Mouse (Mus musculus) intestine, embryonic 14.5 days (tissue): Measurements from ENCODE around the gene Clcn5. TPM values are rescaled to one million over a fixed set of nuclear protein-coding genes. Genes with fewer than 3 reads are reported as not detected.

Experiments
- ATAC-seq: fragments of 200-750 bp; cut with Nextera tagmentation; replicated peaks from 2 replicates; pipeline ENCODE4 v1.8.0; 2017; ENCODE audit warnings: low read depth, moderate number of reproducible peaks, moderate TSS enrichment, moderate library complexity; ENCODE audit not compliant: low FRiP score, low TSS enrichment
- DNase-seq: peaks from one replicate; pipeline ENCODE4 v3.0.0-alpha.2; 2018; ENCODE audit warnings: low spot score
- H3K27ac ChIP-seq: fragments of 300-500 bp; sonication (generic); 2 replicates; pipeline ENCODE4 v1.5.1; 2014; ENCODE audit warnings: low read depth, mild to moderate bottlenecking, control low read depth
- H3K27me3 ChIP-seq: fragments of 300-500 bp; sonication (generic); replicated peaks from 2 replicates; pipeline ENCODE4 v1.6.1; 2014; ENCODE audit warnings: low read length, control low read depth; ENCODE audit not compliant: control insufficient read depth, insufficient read depth
- H3K36me3 ChIP-seq: fragments of 300-500 bp; sonication (generic); 2 replicates; pipeline ENCODE4 v1.6.1; 2014; ENCODE audit warnings: low read length, control low read depth; ENCODE audit not compliant: control insufficient read depth, insufficient read depth
- H3K4me1 ChIP-seq: fragments of 300-500 bp; sonication (generic); replicated peaks from 2 replicates; pipeline ENCODE4 v1.6.1; 2014; ENCODE audit warnings: low read length, control low read depth, mixed read lengths; ENCODE audit not compliant: control insufficient read depth, insufficient read depth
- H3K4me2 ChIP-seq: fragments of 300-500 bp; sonication (generic); 2 replicates; pipeline ENCODE4 v1.6.1; 2014; ENCODE audit warnings: low read length
- H3K4me3 ChIP-seq: fragments of 300-500 bp; sonication (generic); 2 replicates; pipeline ENCODE4 v1.5.1; 2014; ENCODE audit warnings: low read depth, low read length, control low read depth, mixed read lengths
- H3K9ac ChIP-seq: fragments of 300-500 bp; sonication (generic); 2 replicates; pipeline ENCODE4 v1.6.1; 2014; ENCODE audit warnings: mild to moderate bottlenecking, low read length
- H3K9me3 ChIP-seq: fragments of 300-500 bp; sonication (generic); 2 replicates; pipeline ENCODE4 v1.6.1; 2016; ENCODE audit warnings: low read length, control low read depth; ENCODE audit not compliant: control insufficient read depth
- WGBS: fragments of 180-500 bp; shearing (Covaris S2); extraction: QIAGEN DNeasy Blood & Tissue Kit; methylation state at CpG from one replicate; pipeline ENCODE4 v1.1.7; 2014; 5-methylcytosine and 5-hydroxymethylcytosine counted together
- polyA plus RNA-seq: library from polyadenylated mRNA; unstranded; fragments of >200 nt; fragmentation: Nextera tagmentation; extraction: Ambion mirVana; gene quantifications from 2 replicates; pipeline ENCODE4 v1.2.1, GENCODE M21; 2014

The Clcn5 gene
- polyA plus RNA-seq, 1 experiment from 2014 or later: 22.1 TPM

DNA sequence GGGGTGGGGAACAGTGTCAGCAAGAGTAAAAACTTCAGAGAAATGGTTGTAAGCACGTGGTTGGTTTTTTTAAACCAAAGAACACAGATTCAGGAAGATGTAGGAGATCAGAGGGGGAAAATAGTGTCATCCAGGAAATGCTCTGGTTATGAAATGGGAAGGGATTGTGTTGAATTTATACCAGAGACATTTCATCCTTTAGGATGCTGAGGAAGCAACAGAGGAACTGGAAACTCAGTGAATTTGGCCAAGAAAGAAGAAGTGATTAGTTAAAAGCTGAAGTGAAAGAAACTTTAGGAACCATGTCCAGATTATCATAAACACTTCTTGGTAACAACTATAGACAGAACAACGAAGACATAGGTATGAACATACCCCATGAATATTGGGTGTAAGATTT is 26.2 kb downstream of the Clcn5 start:
- H3K4me1 ChIP-seq: no peaks in the 10 kb centered on the region
- ATAC-seq (no peak), DNase-seq (no peak)
- H3K36me3 ChIP-seq: no peaks in the 10 kb centered on the region
- H3K27ac ChIP-seq: no peak overlapping the region
- H3K4me2 ChIP-seq: no peak overlapping the region
- no peaks in the 10 kb centered on the region for H3K9me3 ChIP-seq
- H3K4me3 ChIP-seq: no peak overlapping the region
- H3K9ac ChIP-seq: no peak overlapping the region
- H3K27me3 ChIP-seq: no peaks in the 10 kb centered on the region
- 63% methylated on average over 2 of the region's 2 CpGs for WGBS

DNA sequence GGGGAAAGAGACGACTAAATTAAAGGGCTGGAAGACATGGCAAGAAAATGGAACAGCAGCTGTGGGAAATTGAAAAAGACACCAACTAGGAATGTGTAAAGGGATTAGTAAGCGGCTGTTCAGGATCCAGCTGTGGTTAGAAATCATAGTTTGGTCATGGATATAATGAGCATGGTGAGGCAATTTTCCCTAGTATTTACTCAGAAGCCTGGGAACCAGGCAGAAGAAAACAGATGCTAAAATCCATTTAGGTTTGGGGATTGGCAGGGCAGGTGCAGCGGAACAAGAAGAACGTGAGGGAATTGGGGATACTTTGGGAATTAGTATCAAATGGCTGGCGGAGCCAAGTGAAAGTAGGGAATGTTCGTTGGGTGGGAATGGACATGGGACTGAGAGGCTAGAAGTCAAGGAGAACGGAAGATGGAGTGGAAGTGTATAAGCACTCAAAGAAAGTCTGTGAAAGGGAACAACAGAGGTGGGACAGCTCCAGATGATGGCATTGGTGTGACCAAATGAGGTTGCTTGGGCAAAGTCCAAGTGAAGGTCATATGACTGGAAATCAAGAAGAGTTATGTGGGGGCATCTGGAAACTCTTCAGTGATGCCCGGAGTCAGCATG is 26.9 kb downstream of the Clcn5 start:
- WGBS: 91% methylated on average over 8 of the region's 8 CpGs
- Histone ChIP-seq H3K27me3 (no peaks in the 10 kb centered on the region), H3K4me1 (no peaks in the 10 kb centered on the region), H3K4me3 (no peak overlapping the region), H3K36me3 (no peaks in the 10 kb centered on the region), H3K27ac (no peak overlapping the region), H3K9me3 (no peaks in the 10 kb centered on the region), H3K4me2 (no peak overlapping the region), H3K9ac (no peak overlapping the region)
- ATAC-seq: no peak
- no peak for DNase-seq

DNA sequence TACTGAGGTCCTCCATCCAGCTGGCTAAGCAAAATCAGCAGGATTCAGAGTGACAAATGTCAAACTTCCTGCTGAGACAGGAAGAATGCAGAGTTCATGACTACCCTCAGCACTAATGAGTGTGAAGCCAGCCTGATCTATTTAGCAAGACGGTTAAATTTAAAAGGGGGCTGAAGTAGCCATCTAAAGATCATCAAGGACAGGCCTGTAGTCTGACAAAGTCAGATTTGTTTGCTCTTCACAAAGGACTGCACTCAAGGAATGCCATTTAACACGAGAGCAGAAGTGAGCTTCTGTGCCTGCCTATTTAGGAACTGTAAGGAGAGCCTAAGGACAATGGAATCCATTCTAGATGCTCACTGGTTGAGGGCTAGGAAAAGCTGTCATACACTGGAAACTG is 30.2 kb downstream of the Clcn5 start:
- Histone ChIP-seq H3K9ac (no peak overlapping the region), H3K4me2 (no peak overlapping the region), H3K4me1 (no peaks in the 10 kb centered on the region), H3K27me3 (no peaks in the 10 kb centered on the region), H3K36me3 (no peaks in the 10 kb centered on the region), H3K4me3 (no peak overlapping the region), H3K27ac (no peak overlapping the region), H3K9me3 (no peaks in the 10 kb centered on the region)
- DNase-seq (no peak), ATAC-seq (no peak)
- WGBS: 23% methylated on average over 2 of the region's 2 CpGs

DNA sequence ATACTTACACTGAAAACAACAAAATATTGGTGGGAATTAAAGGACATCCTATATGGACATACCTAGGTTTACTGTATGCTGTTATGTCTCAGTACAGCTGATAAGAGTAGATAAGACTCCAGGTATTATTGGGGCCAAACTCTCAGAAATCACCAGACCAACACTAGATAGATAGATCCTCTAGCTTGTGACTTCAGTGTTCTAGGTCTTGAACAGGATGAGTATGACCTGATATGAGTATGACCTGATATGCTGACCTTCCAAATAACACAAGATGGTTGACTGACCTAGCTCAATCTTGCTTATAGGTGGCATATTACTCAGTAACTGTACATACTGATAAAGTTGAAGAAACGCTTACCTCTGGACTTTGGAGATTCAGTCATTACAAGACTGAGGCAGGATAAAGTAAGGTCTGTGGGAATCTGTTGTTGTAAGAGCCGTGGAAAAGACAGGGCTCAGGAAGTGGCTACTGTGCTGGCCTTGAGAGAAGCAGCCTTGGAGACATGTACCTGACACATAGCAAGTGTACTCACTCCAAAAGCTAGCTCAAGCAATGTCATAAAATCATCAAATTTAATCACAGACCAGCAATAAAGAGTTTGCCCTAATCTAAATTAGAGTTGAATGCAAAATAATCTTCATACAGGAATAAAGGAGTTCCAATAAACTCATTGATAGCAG is 32.0 kb downstream of the Clcn5 start:
- ATAC-seq (no peak), DNase-seq (no peak)
- no peaks in the 10 kb centered on the region for H3K36me3 ChIP-seq
- H3K27me3 ChIP-seq: no peaks in the 10 kb centered on the region
- no peaks in the 10 kb centered on the region for H3K9me3 ChIP-seq
- 75% methylated on average over 2 of the region's 2 CpGs for WGBS
- no peak overlapping the region for H3K4me2 ChIP-seq
- no peak overlapping the region for H3K27ac ChIP-seq
- H3K4me1 ChIP-seq: no peaks in the 10 kb centered on the region
- H3K9ac ChIP-seq: no peak overlapping the region
- H3K4me3 ChIP-seq: no peak overlapping the region

DNA sequence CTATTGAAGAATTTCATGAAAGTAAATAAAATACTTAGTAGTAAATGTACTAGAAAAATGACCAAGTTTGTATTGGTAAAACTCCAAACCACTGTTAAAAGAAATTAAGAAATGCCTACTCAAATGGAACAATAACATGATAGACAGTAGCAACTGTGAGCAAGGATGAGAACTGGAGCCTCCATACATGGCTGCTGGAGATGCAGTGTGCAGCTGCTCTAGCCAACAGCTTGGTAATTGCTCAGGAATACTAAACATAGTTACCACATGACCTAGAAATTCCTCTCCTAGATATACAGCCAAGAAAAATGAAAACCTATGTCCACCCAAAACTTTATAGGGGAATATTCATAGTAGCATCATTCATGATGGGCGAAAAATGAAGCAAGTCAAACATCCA is 36.5 kb downstream of the Clcn5 start:
- ATAC-seq (no peak), DNase-seq (no peak)
- H3K27ac ChIP-seq: no peak overlapping the region
- no peaks in the 10 kb centered on the region for H3K27me3 ChIP-seq
- 90% methylated on average over 1 of the region's 1 CpGs for WGBS
- no peak overlapping the region for H3K9ac ChIP-seq
- no peaks in the 10 kb centered on the region for H3K36me3 ChIP-seq
- no peaks in the 10 kb centered on the region for H3K4me1 ChIP-seq
- no peaks in the 10 kb centered on the region for H3K9me3 ChIP-seq
- H3K4me3 ChIP-seq: no peak overlapping the region
- H3K4me2 ChIP-seq: no peak overlapping the region

DNA sequence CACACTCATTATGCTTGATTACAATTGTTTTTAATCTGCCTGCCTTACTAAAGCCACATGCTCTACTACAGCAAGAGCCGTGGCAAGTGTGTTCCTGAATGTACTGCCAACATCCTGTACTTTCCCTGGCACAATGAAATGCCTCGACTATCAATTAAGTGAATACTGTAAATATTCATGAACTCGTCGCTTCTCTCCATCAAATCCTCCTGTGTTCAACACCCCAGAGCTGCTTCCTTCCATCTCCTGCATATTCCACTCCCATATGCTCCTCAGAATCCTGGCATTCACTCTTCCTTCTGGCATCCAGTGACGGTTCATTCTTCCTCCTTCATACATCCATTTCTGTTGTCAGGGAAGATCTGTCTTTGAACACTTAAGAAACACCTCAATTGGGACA is 39.4 kb downstream of the Clcn5 start:
- 82% methylated on average over 5 of the region's 5 CpGs for WGBS
- no peaks in the 10 kb centered on the region for H3K9me3 ChIP-seq
- H3K36me3 ChIP-seq: no peaks in the 10 kb centered on the region
- no peak overlapping the region for H3K9ac ChIP-seq
- no peak overlapping the region for H3K4me2 ChIP-seq
- ATAC-seq: no peak
- H3K27me3 ChIP-seq: no peaks in the 10 kb centered on the region
- no peaks in the 10 kb centered on the region for H3K4me1 ChIP-seq
- H3K27ac ChIP-seq: no peak overlapping the region
- no peak for DNase-seq
- H3K4me3 ChIP-seq: no peak overlapping the region

DNA sequence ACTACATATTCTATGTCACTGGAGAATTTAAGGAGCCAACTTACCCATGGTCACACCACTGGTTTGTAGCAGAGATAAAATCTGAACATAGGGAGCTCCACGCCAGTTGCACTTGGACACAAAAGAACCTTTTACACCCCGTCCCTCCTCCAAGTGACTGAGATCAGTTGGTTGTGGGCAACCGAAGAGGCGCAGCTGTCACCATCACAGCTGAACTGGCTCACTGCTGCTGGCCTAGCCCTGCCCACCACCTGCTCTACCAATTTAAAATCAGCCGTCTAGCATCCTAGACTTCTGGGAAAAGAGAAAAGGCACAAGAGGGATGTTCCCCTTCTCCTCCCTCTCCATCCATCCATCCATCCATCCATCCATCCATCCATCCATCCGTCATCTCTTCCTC is 42.6 kb downstream of the Clcn5 start:
- H3K9ac ChIP-seq: no peak overlapping the region
- no peak overlapping the region for H3K4me3 ChIP-seq
- H3K4me1 ChIP-seq: no peaks in the 10 kb centered on the region
- no peak overlapping the region for H3K27ac ChIP-seq
- no peak for ATAC-seq
- no peaks in the 10 kb centered on the region for H3K36me3 ChIP-seq
- 84% methylated on average over 6 of the region's 6 CpGs for WGBS
- no peak overlapping the region for H3K4me2 ChIP-seq
- no peaks in the 10 kb centered on the region for H3K27me3 ChIP-seq
- H3K9me3 ChIP-seq: no peaks in the 10 kb centered on the region
- no peak for DNase-seq

DNA sequence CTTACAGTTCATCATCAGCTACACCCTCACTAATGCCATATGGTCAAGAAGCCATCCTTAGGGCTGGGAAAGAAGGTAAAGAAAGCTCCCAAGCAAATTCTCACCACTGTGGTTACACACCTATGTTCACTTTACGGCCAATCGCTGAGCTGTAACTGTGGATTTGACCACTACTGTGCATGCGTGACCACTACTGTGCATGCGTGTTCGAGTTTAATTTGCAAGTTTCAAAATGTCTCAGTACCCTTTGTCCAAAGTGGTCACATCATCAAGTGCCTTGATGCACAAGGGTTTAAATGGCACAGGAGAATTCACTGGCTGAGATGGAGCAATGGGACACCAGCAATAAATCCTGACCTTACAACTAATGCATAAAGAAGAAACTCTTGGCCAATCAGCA is 58.0 kb downstream of the Clcn5 start:
- no peak overlapping the region for H3K4me2 ChIP-seq
- no peak overlapping the region for H3K27ac ChIP-seq
- no peaks in the 10 kb centered on the region for H3K4me1 ChIP-seq
- H3K9ac ChIP-seq: no peak overlapping the region
- ATAC-seq (no peak), DNase-seq (no peak)
- H3K4me3 ChIP-seq: no peak overlapping the region
- 93% methylated on average over 5 of the region's 5 CpGs for WGBS
- no peaks in the 10 kb centered on the region for H3K36me3 ChIP-seq
- H3K27me3 ChIP-seq: no peaks in the 10 kb centered on the region
- no peaks in the 10 kb centered on the region for H3K9me3 ChIP-seq
